Mouse (Mus musculus) myocyte (in vitro differentiated cells): ENCODE data around the gene Rab4a.

ENCODE experiments used
- CEBPB ChIP-seq: IDR thresholded peaks from 2 replicates; pipeline ENCODE4 v1.6.1; 2011; ENCODE audit warnings: mild to moderate bottlenecking, moderate library complexity; ENCODE audit not compliant: poor library complexity, insufficient read depth, severe bottlenecking
- POLR2A ChIP-seq: IDR thresholded peaks from one replicate; pipeline ENCODE4 v1.6.1; 2011; ENCODE audit warnings: low read depth, mild to moderate bottlenecking, control low read depth, moderate library complexity; ENCODE audit not compliant: insufficient read length
- POLR2AphosphoS2 ChIP-seq: IDR thresholded peaks from one replicate; pipeline ENCODE4 v1.6.1; 2011; ENCODE audit warnings: low read depth, control low read depth; ENCODE audit not compliant: insufficient read length
- REST ChIP-seq: IDR thresholded peaks from one replicate; pipeline ENCODE4 v1.6.1; 2011; ENCODE audit warnings: mild to moderate bottlenecking, control low read depth, moderate library complexity; ENCODE audit not compliant: insufficient read depth, insufficient read length
- TCF12 ChIP-seq: IDR thresholded peaks from one replicate; pipeline ENCODE4 v1.6.1; 2011; ENCODE audit warnings: mild to moderate bottlenecking, control low read depth; ENCODE audit not compliant: poor library complexity, insufficient read depth, severe bottlenecking
- TCF3 ChIP-seq: IDR thresholded peaks from one replicate; pipeline ENCODE4 v1.6.1; 2011; ENCODE audit warnings: low read depth, control low read depth; ENCODE audit not compliant: insufficient read length

GRCm38 (mm10) chr8:123773468-123773867, 32.3 kb upstream of the Rab4a start:
- no peak for TF ChIP-seq CEBPB
- TF ChIP-seq TCF12: no peak
- no peak for TF ChIP-seq POLR2A
- TF ChIP-seq TCF3: no peak
- TF ChIP-seq POLR2AphosphoS2: no peak
- no peak for TF ChIP-seq REST
